Mouse (Mus musculus): ENCODE measurements around the gene Erh. TPM values are rescaled to one million over a fixed set of nuclear protein-coding genes. Genes with fewer than 3 reads are reported as not detected.

The Erh gene
- polyA plus RNA-seq, 1 experiment from 2014 or later: 400 TPM

GRCm38 (mm10) chr12:80594141-80594540, 50.0 kb downstream of the Erh start:
- 91% methylated on average over 4 of the region's 4 CpGs for WGBS

DNA sequence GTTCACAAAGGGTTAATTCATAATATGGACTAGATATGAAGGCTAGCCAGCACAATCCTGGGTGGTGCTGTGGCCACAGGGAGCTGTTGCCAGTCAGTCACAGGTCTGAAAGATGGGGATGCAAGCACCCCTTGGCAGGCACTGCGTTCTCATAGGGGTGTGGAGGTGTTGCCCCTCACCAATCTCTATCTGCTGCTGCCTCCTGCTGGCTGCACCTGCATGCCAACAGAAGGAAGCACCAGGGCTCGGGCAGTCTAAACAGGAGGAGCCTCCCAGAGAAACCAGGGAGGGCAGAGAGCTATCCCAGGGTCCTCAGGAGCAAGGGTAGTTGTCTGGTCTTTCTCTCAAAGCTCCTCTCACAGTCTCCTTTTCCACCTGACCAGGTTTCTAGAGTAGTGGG, 59.2 kb downstream of the Erh start:
- H3K4me2 ChIP-seq (ENCODE audit: low read depth, low read length, severe bottlenecking): no peak overlapping the region
- no peaks in the 10 kb centered on the region for H3K4me1 ChIP-seq (replicated peaks; ENCODE audit: control insufficient read depth, insufficient read depth, low read length)
- ATAC-seq (replicated peaks; ENCODE audit: low FRiP score): no peak
- H3K9ac ChIP-seq (ENCODE audit: low read length): no peak overlapping the region
- no peaks in the 10 kb centered on the region for H3K27me3 ChIP-seq (ENCODE audit: control insufficient read depth, insufficient read depth, low read length)
- DNase-seq (ENCODE audit: low spot score): no peak
- H3K36me3 ChIP-seq (ENCODE audit: control insufficient read depth, insufficient read depth, low read length): peaks cover 3% of the 10 kb centered on the region; the same call in 1 of the 2 replicates
- H3K27ac ChIP-seq (ENCODE audit: low read depth, low read length): no peak overlapping the region
- no peak overlapping the region for H3K4me3 ChIP-seq (ENCODE audit: low read depth, low read length)
- no peaks in the 10 kb centered on the region for H3K9me3 ChIP-seq (ENCODE audit: control insufficient read depth, low read length)
- WGBS: 33% methylated on average over 2 of the region's 2 CpGs

More at GRCm38 (mm10) chr12:80594141-80594540, 50.0 kb downstream of the Erh start:
- Histone ChIP-seq H3K4me1 (replicated peaks; ENCODE audit: control insufficient read depth, insufficient read depth, low read length) (no peaks in the 10 kb centered on the region), H3K4me3 (ENCODE audit: low read depth, low read length) (no peak overlapping the region), H3K9me3 (ENCODE audit: control insufficient read depth, low read length) (no peaks in the 10 kb centered on the region), H3K9ac (ENCODE audit: low read length) (no peak overlapping the region), H3K36me3 (ENCODE audit: control insufficient read depth, insufficient read depth, low read length) (peaks cover 6% of the 10 kb centered on the region; the same call in 1 of the 2 replicates), H3K27ac (ENCODE audit: low read depth, low read length) (no peak overlapping the region), H3K4me2 (ENCODE audit: low read depth, low read length, severe bottlenecking) (no peak overlapping the region), H3K27me3 (ENCODE audit: control insufficient read depth, insufficient read depth, low read length) (no peaks in the 10 kb centered on the region)
- ATAC-seq (replicated peaks; ENCODE audit: low FRiP score) (no peak), DNase-seq (ENCODE audit: low spot score) (no peak)

Other genes starting within 250 kb of the Erh start
- 12.5 and 14.6 TPM in 2 replicates for gene Dcaf5, start 207.7 kb downstream of the Erh start, polyA plus RNA-seq (2014; fragmentation: Nextera tagmentation; extraction: Ambion mirVana)
- 49.5 and 51.7 TPM in 2 replicates for gene Exd2, start 181.2 kb downstream of the Erh start, polyA plus RNA-seq (2014; fragmentation: Nextera tagmentation; extraction: Ambion mirVana)
- gene Galnt16, start 126.1 kb downstream of the Erh start, polyA plus RNA-seq (2014; fragmentation: Nextera tagmentation; extraction: Ambion mirVana): 19.9 and 20.3 TPM in 2 replicates
- 29.9 and 33.1 TPM in 2 replicates for gene Slc39a9, start 458 bp downstream of the Erh start, polyA plus RNA-seq (2014; fragmentation: Nextera tagmentation; extraction: Ambion mirVana)
- 0.48 and 0.60 TPM in 2 replicates for gene Plekhd1, start 48.2 kb upstream of the Erh start, polyA plus RNA-seq (2014; fragmentation: Nextera tagmentation; extraction: Ambion mirVana)
- gene Ccdc177, start 116.3 kb upstream of the Erh start, polyA plus RNA-seq (2014; fragmentation: Nextera tagmentation; extraction: Ambion mirVana): 5.1 and 6.8 TPM in 2 replicates
- gene Susd6, start 146.2 kb upstream of the Erh start, polyA plus RNA-seq (2014; fragmentation: Nextera tagmentation; extraction: Ambion mirVana): 19.9 and 21.5 TPM in 2 replicates